ENCODE assay signal across 12 mouse cellular contexts in genomic region chr11:72487739-72488138, GRCm38 (mm10). TPM values are rescaled to one million over a fixed set of nuclear protein-coding genes. Genes with fewer than 3 reads are reported as not detected.
A peak's percentile ranks its signal among the peaks of the same experiment; 100 is the strongest.
DNase-seq lines count a peak whose midpoint lies in the region; ATAC-seq and TF ChIP-seq lines count a peak whose summit lies in the region.
"Had no signal": no experiment of that assay in that cellular context is flagged by ENCODE, and none has a peak within 500 bp of the region (broad histone marks: within the 10 kb centered on the region; RNA-seq: fewer than 3 reads in every experiment).

No protein-coding gene starts in this region.

- H3K4me3 ChIP-seq in lung, postnatal 0 days (ENCODE audit: low read depth, low read length): peak overlapping the region; percentile 71; the same call in 1 of the 2 replicates
- H3K4me3 ChIP-seq in liver, embryonic 14.5 days (ENCODE audit: insufficient read depth in 1 of 2, low read depth in 2 of 2, low read length in 2 of 2): peak overlapping the region in 1 of 2 experiments; percentile 53; a peak in 2 of 4 replicates
- H3K4me3 ChIP-seq in stomach, postnatal 0 days (ENCODE audit: low read depth, low read length): peak overlapping the region; percentile 50

- no peak overlapping the region for H3K9ac ChIP-seq in lung, postnatal 0 days (replicated peaks; ENCODE audit: low read depth)
- no peak overlapping the region for H3K9ac ChIP-seq in liver, embryonic 14.5 days (replicated peaks)
- no peak overlapping the region for H3K9ac ChIP-seq in stomach, postnatal 0 days (ENCODE audit: low read length)

- DNase-seq in gastrocnemius, adult 18-20 months (ENCODE audit: low spot score): peak; percentile 75
- DNase-seq in gastrocnemius, postnatal 14 days: no peak
- no peak for DNase-seq in lung, postnatal 0 days (ENCODE audit: low spot score)
- DNase-seq in lung, postnatal 36 days: no peak
- DNase-seq in liver, embryonic 14.5 days (ENCODE audit: low read depth in 3 of 3, low spot score in 3 of 3): no peak
- DNase-seq in stomach, postnatal 0 days (ENCODE audit: low spot score): no peak
- DNase-seq in layer of hippocampus, adult 9-10 months (ENCODE audit: low spot score): no peak
- DNase-seq: cerebellum, adult 9-10 months; gastrocnemius, postnatal 10 days; spleen, adult 18-20 months had no signal

- no peak for TF ChIP-seq EP300 in lung, postnatal 0 days (IDR thresholded peaks at IDR 0.05)
- TF ChIP-seq EP300 in liver, embryonic 14.5 days (IDR thresholded peaks at IDR 0.05; ENCODE audit: low read depth): no peak
- TF ChIP-seq EP300 in stomach, postnatal 0 days (optimal IDR thresholded peaks at IDR 0.05): no peak

- no peaks in the 10 kb centered on the region for H3K9me3 ChIP-seq in lung, postnatal 0 days (ENCODE audit: low read length)
- H3K9me3 ChIP-seq in liver, embryonic 14.5 days (ENCODE audit: control insufficient read depth, low read length): no peaks in the 10 kb centered on the region
- H3K9me3 ChIP-seq in stomach, postnatal 0 days (ENCODE audit: control insufficient read depth, low read length): no peaks in the 10 kb centered on the region

- intact Hi-C loops in gastrocnemius, postnatal 14 days (cut with DNase I; ENCODE audit: low total_unique reads): loop anchor here (5.0 kb wide), 1 partner anchor 35 kb away; no protein-coding TSS in a partner anchor

- no peak for ATAC-seq in lung, postnatal 0 days
- no peak for ATAC-seq in liver, embryonic 14.5 days (ENCODE audit: insufficient read depth)
- ATAC-seq in stomach, postnatal 0 days (ENCODE audit: low FRiP score, low TSS enrichment): no peak
- ATAC-seq in inflammation-experienced regulatory T-cells, adult 6 months: no peak

- WGBS in lung, postnatal 0 days: 86% methylated on average over 2 of the region's 2 CpGs
- 34% methylated on average over 2 of the region's 2 CpGs for WGBS in liver, embryonic 14.5 days (ENCODE audit: insufficient replicate concordance)
- 94% methylated on average over 2 of the region's 2 CpGs for WGBS in stomach, postnatal 0 days

- 0 out of 2 replicates have a peak overlapping the region, but pooled peaks have one; percentile 7 for H3K27ac ChIP-seq in lung, postnatal 0 days (ENCODE audit: low read length)
- H3K27ac ChIP-seq in liver, embryonic 14.5 days: no peak overlapping the region
- H3K27ac ChIP-seq in stomach, postnatal 0 days (replicated peaks): peak overlapping the region; percentile 30; the same call in 1 of the 2 replicates
- H3K27ac ChIP-seq: macrophage had no signal

- peak overlapping the region; percentile 98 for H3K4me2 ChIP-seq in lung, postnatal 0 days (replicated peaks; ENCODE audit: low read depth, low read length)
- H3K4me2 ChIP-seq in liver, embryonic 14.5 days (ENCODE audit: low read depth): peak overlapping the region; percentile 67
- H3K4me2 ChIP-seq in stomach, postnatal 0 days (replicated peaks; ENCODE audit: low read depth): peak overlapping the region; percentile 20; the same call in 1 of the 2 replicates

- H3K36me3 ChIP-seq in lung, postnatal 0 days (ENCODE audit: insufficient read depth, low read length): no peaks in the 10 kb centered on the region
- no peaks in the 10 kb centered on the region for H3K36me3 ChIP-seq in liver, embryonic 14.5 days (replicated peaks; ENCODE audit: control insufficient read depth, insufficient read depth, low read depth)
- H3K36me3 ChIP-seq in stomach, postnatal 0 days (ENCODE audit: control insufficient read depth, insufficient read depth, low read length): no peaks in the 10 kb centered on the region

- TF ChIP-seq CTCF in lung, postnatal 0 days (IDR thresholded peaks at IDR 0.05): no peak
- TF ChIP-seq CTCF in liver, embryonic 14.5 days (IDR thresholded peaks at IDR 0.05; ENCODE audit: low read depth): no peak
- TF ChIP-seq CTCF in stomach, postnatal 0 days (IDR thresholded peaks at IDR 0.05; ENCODE audit: low read depth): no peak

- H3K27me3 ChIP-seq in lung, postnatal 0 days (replicated peaks; ENCODE audit: insufficient read depth, low read length): 0 out of 2 replicates have a peak, but pooled peaks cover 3% of the 10 kb centered on the region
- peaks cover 6% of the 10 kb centered on the region for H3K27me3 ChIP-seq in liver, embryonic 14.5 days (ENCODE audit: control insufficient read depth, insufficient read depth, low read length)
- no peaks in the 10 kb centered on the region for H3K27me3 ChIP-seq in stomach, postnatal 0 days (ENCODE audit: control insufficient read depth, insufficient read depth, low read length)

- H3K4me1 ChIP-seq in lung, postnatal 0 days (ENCODE audit: insufficient read depth, low read depth, low read length): peaks cover 17% of the 10 kb centered on the region; the same call in 1 of the 2 replicates
- peaks cover 4 to 31% of the 10 kb centered on the region in 2 experiments for H3K4me1 ChIP-seq in liver, embryonic 14.5 days (replicated peaks; ENCODE audit: control insufficient read depth in 2 of 2, insufficient read depth in 2 of 2, low read length in 1 of 2)
- peaks cover 6% of the 10 kb centered on the region; the same call in 1 of the 2 replicates for H3K4me1 ChIP-seq in stomach, postnatal 0 days (replicated peaks; ENCODE audit: control insufficient read depth, insufficient read depth)

RNA-seq across cellular contexts. Expression of gene Spns2, which starts 2.0 kb away (rescaled TPM):
- total RNA-seq in gastrocnemius, adult 18-20 months (2021): 10 to 100 TPM; 26.5 to 42.7 TPM
- 10 to 100 TPM; 11.4 to 14.7 TPM for total RNA-seq in gastrocnemius, postnatal 14 days (2021)
- 11.1 and 12.2 TPM in 2 replicates for polyA plus RNA-seq in lung, postnatal 0 days (2015; fragmentation: Nextera tagmentation; extraction: Ambion mirVana)
- 8.6 and 12.9 TPM in 2 replicates for polyA plus RNA-seq in liver, embryonic 14.5 days (2012; rRNA removed)
- 3.8 and 6.3 TPM in 2 replicates for polyA plus RNA-seq in liver, embryonic 14.5 days (2014; fragmentation: Nextera tagmentation; extraction: Ambion mirVana)
- polyA plus RNA-seq in stomach, postnatal 0 days (2015; fragmentation: Nextera tagmentation; extraction: Ambion mirVana): 23.6 and 29.6 TPM in 2 replicates
- not detected for polyA plus RNA-seq in inflammation-experienced regulatory T-cells, adult 6 months (2017; shearing (Covaris generic))
- polyA plus RNA-seq: macrophage had no signal

RNA-seq across cellular contexts. Expression of gene Mybbp1a, which starts 46.6 kb away (rescaled TPM):
- total RNA-seq in gastrocnemius, adult 18-20 months (2021): 10 to 100 TPM; 54.7 to 63.3 TPM
- 10 to 100 TPM; 58.7 to 62.8 TPM for total RNA-seq in gastrocnemius, postnatal 14 days (2021)
- 41.5 and 44.3 TPM in 2 replicates for polyA plus RNA-seq in lung, postnatal 0 days (2015; fragmentation: Nextera tagmentation; extraction: Ambion mirVana)
- 31.0 and 56.3 TPM in 2 replicates for polyA plus RNA-seq in liver, embryonic 14.5 days (2012; rRNA removed)
- polyA plus RNA-seq in liver, embryonic 14.5 days (2014; fragmentation: Nextera tagmentation; extraction: Ambion mirVana): 65.5 and 72.6 TPM in 2 replicates
- polyA plus RNA-seq in stomach, postnatal 0 days (2015; fragmentation: Nextera tagmentation; extraction: Ambion mirVana): 52.2 and 57.6 TPM in 2 replicates
- polyA plus RNA-seq in inflammation-experienced regulatory T-cells, adult 6 months (2017; shearing (Covaris generic)): 10 to 100 TPM; 46.1 to 71.2 (median 64.1) TPM

RNA-seq across cellular contexts. Expression of gene Ggt6, which starts 52.4 kb away (rescaled TPM):
- 1 to 10 TPM; 2.1 to 2.3 TPM for total RNA-seq in gastrocnemius, adult 18-20 months (2021)
- total RNA-seq in gastrocnemius, postnatal 14 days (2021): under 1 TPM; 0.18 to 0.38 TPM
- polyA plus RNA-seq in lung, postnatal 0 days (2015; fragmentation: Nextera tagmentation; extraction: Ambion mirVana): 0.94 and 1.0 TPM in 2 replicates
- polyA plus RNA-seq in liver, embryonic 14.5 days (2012; rRNA removed): 0.10 and 0.18 TPM in 2 replicates
- 0.25 and 0.38 TPM in 2 replicates for polyA plus RNA-seq in liver, embryonic 14.5 days (2014; fragmentation: Nextera tagmentation; extraction: Ambion mirVana)
- polyA plus RNA-seq in stomach, postnatal 0 days (2015; fragmentation: Nextera tagmentation; extraction: Ambion mirVana): 12.9 and 13.0 TPM in 2 replicates
- polyA plus RNA-seq in inflammation-experienced regulatory T-cells, adult 6 months (2017; shearing (Covaris generic)): not detected
- polyA plus RNA-seq: macrophage had no signal

Comparison
In these comparisons a context has a peak if more than half of its experiments do, and no peak if none do; other contexts are left out.
1. H3K4me2 ChIP-seq: peak in every context shown above with its lines; median percentile 98 in lung, postnatal 0 days; 67 in liver, embryonic 14.5 days; 20 in stomach, postnatal 0 days.
2. RNA of gene Spns2, which starts 2.0 kb away (polyA plus RNA-seq): 23.6 to 29.6 TPM in stomach, postnatal 0 days, 11.1 to 12.2 TPM in lung, postnatal 0 days and 3.8 to 12.9 TPM in liver, embryonic 14.5 days; not detected in inflammation-experienced regulatory T-cells, adult 6 months; every median in the first group is over 4 times any median in the second.